Mouse (Mus musculus) embryonic fibroblast, embryonic 13.5 days (primary cell): ENCODE measurements around the gene Kcnd2.

Source experiments
- CTCF ChIP-seq: IDR thresholded peaks from 2 replicates; pipeline ENCODE4 v1.5.1; 2011; ENCODE audit warnings: mild to moderate bottlenecking, control low read depth, low read length, moderate library complexity, borderline replicate concordance; ENCODE audit not compliant: insufficient read depth
- POLR2A ChIP-seq: IDR thresholded peaks from 2 replicates; pipeline ENCODE4 v1.6.1; 2011; ENCODE audit warnings: low read depth, mild to moderate bottlenecking, control low read depth, low read length, moderate library complexity

GRCm38 (mm10) chr6:21471891-21472544 is 256.7 kb downstream of the Kcnd2 start:
- no peak for TF ChIP-seq POLR2A
- TF ChIP-seq CTCF, result no peak
